Mouse (Mus musculus): ENCODE measurements around the gene Tmem107.

Gene Tmem107

DNA sequence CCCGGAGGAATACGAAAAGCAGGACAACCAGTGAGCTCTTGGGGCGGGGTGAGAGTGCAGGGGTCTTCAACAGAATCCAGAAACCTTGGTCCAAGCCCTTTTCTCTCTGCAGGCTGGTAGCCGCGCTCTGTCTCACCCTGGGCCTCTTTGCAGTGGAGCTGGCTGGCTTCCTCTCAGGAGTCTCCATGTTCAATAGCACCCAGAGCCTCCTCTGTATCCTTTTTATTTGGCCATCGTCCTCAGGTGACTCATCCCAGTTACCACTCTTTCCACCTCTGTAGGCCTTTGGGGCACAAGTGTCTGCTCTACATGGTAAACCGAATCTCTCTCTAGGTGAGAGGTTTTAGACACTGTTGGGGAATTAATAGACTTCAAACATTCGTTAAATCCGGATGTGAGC is 656 bp downstream of the Tmem107 start:
- in situ Hi-C loops (cut with MboI; ENCODE audit: unreplicated experiment in 2 of 2) = loop anchor here in 1 of 2 experiments (25.0 kb wide), 1 partner anchor 916 kb away; the partner anchor contains the start of genes Ctdnep1, Elp5, Gabarap and Phf23

DNA sequence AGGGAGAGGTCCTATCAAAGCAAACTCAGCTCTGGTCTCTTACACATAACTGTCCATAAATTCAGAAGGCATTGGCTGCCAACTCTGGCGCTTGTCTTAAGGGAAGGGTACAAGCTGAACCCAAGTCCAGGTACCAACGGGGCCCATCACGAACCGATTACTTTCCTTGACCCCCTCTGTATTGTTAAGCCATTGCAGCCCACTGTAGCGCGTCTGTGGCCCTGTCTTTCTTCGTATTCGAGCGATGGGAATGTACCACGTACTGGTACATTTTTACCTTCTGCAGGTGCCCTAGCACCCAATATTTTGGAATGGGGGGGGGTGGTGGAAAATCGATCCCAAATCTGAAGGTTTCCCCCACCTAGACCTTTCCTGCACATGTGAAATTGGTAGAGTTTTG is 1.6 kb downstream of the Tmem107 start:
- in situ Hi-C loops (cut with MboI; ENCODE audit: unreplicated experiment in 2 of 2) = loop anchor here in 1 of 2 experiments (25.0 kb wide), 1 partner anchor 915 kb away; the partner anchor contains the start of genes Ctdnep1, Elp5, Gabarap and Phf23

- in situ Hi-C loops (cut with MboI; ENCODE audit: unreplicated experiment in 2 of 2) = loop anchor here in 1 of 2 experiments (25.0 kb wide), 1 partner anchor 915 kb away; the partner anchor contains the start of genes Ctdnep1, Elp5, Gabarap and Phf23
These were observed 2.1 kb downstream of the Tmem107 start for GRCm38 (mm10) chr11:69072666-69073064.

GRCm38 (mm10) chr11:69073065-69073888 is 2.7 kb downstream of the Tmem107 start:
- in situ Hi-C loops (cut with MboI; ENCODE audit: unreplicated experiment in 2 of 2) = loop anchor here in 1 of 2 experiments (25.0 kb wide), 1 partner anchor 914 kb away; the partner anchor contains the start of genes Ctdnep1, Elp5, Gabarap and Phf23

DNA sequence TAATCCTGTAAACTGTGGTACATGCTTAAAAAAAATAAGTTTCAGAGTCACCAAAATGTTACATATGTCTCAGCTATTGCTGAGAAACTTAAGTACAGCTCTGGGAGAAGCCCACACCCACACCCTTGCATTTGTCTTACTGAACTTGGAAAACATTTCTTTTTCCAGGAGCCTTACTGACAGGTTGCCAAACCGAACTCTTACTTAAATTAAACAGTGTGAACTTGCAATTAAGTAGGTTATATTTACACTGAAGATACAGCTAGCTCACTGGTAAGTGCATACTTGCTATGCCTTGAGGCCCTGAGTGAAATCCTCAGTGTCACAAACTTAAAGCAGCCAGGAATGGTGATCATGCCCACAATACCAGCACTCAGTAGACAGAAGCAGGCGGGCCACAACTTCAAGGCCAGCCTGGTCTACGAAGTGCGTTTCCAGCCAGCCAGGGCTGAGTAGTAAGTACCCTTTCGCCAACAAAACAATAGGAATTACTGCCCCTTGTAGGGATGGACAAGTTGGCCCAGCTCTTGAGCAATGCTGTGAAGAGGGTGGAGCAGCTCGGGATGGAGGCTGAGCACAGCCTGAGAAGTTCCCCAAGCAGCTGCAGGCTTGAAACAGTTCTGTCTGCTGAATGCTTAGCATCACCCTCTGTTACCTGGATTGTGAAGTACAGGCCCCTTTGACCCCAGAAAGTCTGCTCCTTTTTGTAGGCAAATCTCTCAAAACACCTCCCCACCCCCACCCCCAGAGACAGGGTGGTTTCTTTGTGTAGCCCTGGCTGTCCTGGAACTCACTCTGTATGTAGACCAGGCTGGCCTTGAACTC is 3.6 kb downstream of the Tmem107 start:
- in situ Hi-C loops (cut with MboI; ENCODE audit: unreplicated experiment in 2 of 2) = loop anchor here in 1 of 2 experiments (25.0 kb wide), 1 partner anchor 913 kb away; the partner anchor contains the start of genes Ctdnep1, Elp5, Gabarap and Phf23

- in situ Hi-C loops (cut with MboI; ENCODE audit: unreplicated experiment in 2 of 2) = loop anchor here in 1 of 2 experiments (25.0 kb wide), 1 partner anchor 913 kb away; the partner anchor contains the start of genes Ctdnep1, Elp5, Gabarap and Phf23
These were observed 4.1 kb downstream of the Tmem107 start for GRCm38 (mm10) chr11:69074776-69075069.

DNA sequence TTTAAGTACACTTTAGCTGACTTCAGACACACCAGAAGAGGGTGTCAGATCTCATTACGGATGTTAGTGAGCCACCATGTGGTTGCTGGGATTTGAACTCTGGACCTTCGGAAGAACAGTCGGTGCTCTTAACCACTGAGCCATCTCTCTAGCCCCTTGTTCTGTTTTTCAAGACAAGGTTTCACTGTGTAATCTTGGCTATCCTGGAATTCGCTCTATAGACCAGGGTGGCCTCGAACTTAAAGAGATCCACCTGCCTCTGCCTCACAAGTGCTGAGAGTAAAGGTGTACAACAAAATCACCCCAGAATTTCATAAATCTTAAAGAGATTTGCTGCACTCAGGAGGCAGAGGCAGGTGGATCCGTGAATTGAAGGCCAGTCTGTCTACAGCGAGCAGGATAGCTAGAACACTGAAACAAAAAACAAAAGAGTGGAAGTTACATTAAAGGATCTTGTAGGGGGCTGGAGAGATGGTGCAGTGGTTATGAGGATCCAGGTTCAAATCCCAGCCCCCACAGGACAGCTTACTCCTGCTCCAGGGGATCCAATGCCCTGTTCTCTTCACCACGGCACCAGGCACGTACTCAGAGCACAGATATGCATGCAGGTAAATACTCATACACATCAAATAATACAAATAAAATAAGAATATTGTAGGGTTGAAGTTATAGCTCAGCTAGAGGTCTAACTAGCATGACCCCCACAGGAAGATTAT is 5.3 kb downstream of the Tmem107 start:
- in situ Hi-C loops (cut with MboI; ENCODE audit: unreplicated experiment in 2 of 2) = no loop called here

DNA sequence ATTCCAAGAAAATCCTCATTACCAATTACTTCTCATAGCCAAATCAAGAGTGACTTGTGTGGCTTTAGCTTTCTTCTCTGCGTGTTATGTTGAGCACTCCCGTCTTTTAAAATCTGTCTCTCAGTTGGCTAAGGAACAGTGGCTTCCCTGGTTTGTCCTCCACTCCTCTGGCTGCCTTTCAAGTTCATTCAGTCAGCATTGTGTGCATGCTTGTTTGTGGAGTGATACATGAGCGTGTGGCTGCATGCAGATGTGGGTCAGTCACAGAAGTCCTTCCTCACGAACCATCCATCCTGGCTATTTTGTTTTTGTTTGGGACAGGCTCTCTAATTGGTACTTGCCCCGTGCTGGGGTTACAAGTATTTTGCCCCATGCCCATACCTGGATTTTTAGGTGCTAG is 6.0 kb downstream of the Tmem107 start:
- in situ Hi-C loops (cut with MboI; ENCODE audit: unreplicated experiment in 2 of 2) = no loop called here

DNA sequence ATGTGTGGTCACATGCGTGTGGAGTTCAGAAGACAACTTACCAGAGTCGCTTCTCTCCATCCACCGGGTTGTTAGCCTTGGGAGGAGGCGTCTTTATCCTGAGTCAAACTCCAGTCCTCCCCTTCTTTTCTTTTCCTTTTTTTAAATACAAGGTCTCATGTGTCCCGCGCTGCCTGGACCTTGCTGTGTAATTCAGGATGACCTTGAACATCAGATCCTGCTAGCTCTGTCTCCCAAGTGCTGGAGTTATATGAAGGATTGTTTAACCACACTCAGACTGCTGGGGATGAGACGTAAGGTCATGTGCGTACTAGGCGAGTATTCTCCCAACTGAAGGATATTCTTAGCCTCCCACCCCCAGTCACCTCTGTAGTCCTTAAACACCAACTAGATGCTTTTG is 6.7 kb downstream of the Tmem107 start:
- in situ Hi-C loops (cut with MboI; ENCODE audit: unreplicated experiment in 2 of 2) = no loop called here

GRCm38 (mm10) chr11:69078041-69078440 is 7.4 kb downstream of the Tmem107 start:
- in situ Hi-C loops (cut with MboI; ENCODE audit: unreplicated experiment in 2 of 2) = no loop called here

GRCm38 (mm10) chr11:69078805-69079438 is 8.3 kb downstream of the Tmem107 start:
- in situ Hi-C loops (cut with MboI; ENCODE audit: unreplicated experiment in 2 of 2) = no loop called here

DNA sequence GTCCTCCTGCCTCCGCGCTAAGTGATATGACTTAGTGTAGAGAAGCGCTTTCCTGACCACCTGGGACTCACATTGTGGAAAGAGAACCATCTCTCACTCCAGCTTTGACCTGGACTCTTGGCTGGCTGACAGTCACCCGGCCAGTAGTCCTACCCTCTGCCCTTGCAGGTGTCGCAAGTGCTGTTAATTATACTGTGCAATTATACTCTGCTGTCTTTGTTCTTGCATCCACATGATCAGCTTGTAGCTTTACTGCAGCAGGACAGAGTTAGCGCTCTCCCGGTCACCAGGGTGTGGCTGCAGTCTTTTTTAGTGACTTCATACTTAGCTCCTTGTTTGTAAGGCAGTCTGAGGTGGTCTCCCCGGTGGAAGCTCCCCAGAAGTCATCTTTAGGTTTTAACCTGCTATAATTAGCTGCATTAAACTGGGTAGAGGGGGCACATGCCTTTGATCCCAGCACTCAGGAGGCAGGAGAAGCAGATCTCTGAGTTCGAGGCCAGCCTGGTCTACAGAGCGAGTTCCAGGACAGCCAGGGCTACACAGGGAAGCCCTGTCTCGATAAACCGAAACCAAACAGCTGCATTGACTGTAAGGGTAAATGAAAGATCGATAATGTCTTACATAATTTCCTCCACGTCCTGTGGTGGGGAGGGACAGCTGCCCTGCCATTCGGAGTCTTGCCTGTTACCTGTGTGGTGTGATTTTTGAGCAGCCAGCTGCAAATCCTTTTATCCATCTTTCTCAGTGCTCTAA is 9.7 kb downstream of the Tmem107 start:
- in situ Hi-C loops (cut with MboI; ENCODE audit: unreplicated experiment in 2 of 2) = no loop called here

DNA sequence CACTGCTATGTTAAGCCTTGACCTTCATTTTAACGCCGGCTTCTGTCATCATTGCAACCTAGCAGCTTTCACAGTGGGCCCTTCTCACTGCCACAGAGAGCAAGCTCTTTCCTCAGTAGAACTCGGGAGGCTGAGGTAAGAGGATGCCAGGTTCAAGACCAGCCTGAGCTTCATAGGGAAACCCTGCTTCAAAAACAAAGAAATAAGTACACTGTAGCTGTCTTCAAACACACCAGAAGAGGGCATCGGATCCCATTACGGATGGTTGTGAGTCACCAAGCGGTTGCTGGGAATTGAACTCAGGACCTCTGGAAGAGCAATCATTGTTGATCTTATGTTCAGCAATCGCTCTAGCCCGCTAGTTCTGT is 10.2 kb downstream of the Tmem107 start:
- in situ Hi-C loops (cut with MboI; ENCODE audit: unreplicated experiment in 2 of 2) = no loop called here

- in situ Hi-C loops (cut with MboI; ENCODE audit: unreplicated experiment in 2 of 2) = no loop called here
These were observed 11.0 kb downstream of the Tmem107 start for GRCm38 (mm10) chr11:69081613-69082012.

GRCm38 (mm10) chr11:69085608-69086007 is 15.0 kb downstream of the Tmem107 start:
- in situ Hi-C loops (cut with MboI; ENCODE audit: unreplicated experiment in 2 of 2) = no loop called here

DNA sequence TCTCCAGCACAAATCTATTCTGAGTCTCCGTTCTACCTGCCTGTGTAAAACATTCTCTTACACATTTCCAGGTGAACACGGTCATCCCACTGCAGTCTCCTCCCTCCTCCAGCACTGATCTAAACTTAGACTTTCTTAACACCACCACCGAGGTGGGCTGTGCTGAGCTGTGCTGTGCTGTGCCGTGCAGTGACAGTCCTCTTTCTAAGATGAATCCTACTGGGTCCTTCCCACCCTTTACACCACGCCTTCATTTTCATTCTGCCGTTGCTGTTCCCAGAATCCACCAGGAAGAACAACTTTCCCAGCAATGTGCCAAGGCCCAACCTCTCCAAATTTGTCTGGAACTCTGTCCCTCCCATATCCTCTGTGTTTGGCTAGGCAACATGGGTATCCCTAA is 15.8 kb downstream of the Tmem107 start:
- in situ Hi-C loops (cut with MboI; ENCODE audit: unreplicated experiment in 2 of 2) = no loop called here

DNA sequence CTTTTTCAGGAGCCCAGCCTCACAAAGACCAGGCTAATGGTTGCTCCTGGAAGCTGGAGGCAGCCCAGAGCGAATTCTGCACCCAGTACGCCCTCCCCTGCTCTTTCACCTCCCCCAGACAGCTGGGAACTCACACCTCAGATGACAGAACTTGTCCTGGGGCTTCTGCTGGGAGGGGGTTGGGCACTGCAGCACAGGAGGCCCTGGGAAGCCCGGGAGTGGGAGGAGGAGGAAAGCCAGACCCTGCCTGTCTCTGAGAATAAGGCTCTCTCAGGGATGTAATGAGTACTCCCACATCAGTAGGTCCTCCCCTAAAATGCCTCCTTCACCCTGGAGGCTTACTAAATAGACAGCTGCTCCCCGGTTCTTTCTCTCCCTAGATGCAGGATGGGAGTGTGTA is 16.5 kb downstream of the Tmem107 start:
- in situ Hi-C loops (cut with MboI; ENCODE audit: unreplicated experiment in 2 of 2) = no loop called here

DNA sequence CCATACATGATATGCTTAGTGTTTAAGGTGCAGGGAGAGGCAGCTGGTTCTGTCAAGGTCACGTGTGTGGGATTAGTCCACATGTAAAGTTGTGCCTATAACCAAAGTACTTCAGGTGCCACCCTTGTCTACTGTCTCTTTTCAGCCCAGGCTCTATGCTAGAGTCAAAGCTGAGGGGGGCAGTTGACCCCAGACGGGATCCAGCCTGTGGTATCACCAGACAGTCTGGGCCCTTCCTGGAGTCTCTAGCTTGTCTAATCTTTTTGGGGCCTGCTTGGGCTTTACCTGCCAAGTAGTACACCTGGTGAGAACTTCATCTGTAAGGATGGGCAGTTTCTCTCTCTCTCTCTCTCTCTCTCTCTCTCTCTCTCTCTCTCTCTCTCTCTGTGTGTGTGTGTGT is 17.0 kb downstream of the Tmem107 start:
- in situ Hi-C loops (cut with MboI; ENCODE audit: unreplicated experiment in 2 of 2) = no loop called here

- in situ Hi-C loops (cut with MboI; ENCODE audit: unreplicated experiment in 2 of 2) = no loop called here
These were observed 17.7 kb downstream of the Tmem107 start, which contains the start of gene Vamp2 for GRCm38 (mm10) chr11:69088103-69088855. Gene Vamp2, plus strand, starts transcription at chr11:69088490.
